Mouse (Mus musculus) G1E (cell line): ENCODE results near the gene Ahnak2.

Experiments
- CTCF ChIP-seq: IDR thresholded peaks from 2 replicates; pipeline ENCODE4 v1.5.1; 2012; ENCODE audit warnings: low read depth, low read length, inconsistent platforms, mixed read lengths
- GATA1 ChIP-seq: IDR thresholded peaks from 2 replicates; pipeline ENCODE4 v1.6.1; 2012; ENCODE audit warnings: borderline replicate concordance, low read length, inconsistent platforms, mixed read lengths
- POLR2AphosphoS5 ChIP-seq: IDR thresholded peaks from 2 replicates; pipeline ENCODE4 v1.6.1; 2012; ENCODE audit warnings: low read depth, low read length, inconsistent platforms; ENCODE audit not compliant: insufficient replicate concordance

- TF ChIP-seq GATA1 (no peak), CTCF (no peak), POLR2AphosphoS5 (no peak)
These were observed 42.1 kb downstream of the Ahnak2 start, which contains the start of gene Pld4 for GRCm38 (mm10) chr12:112760154-112760926.
